Mouse (Mus musculus) heart, postnatal 0 days (tissue): ENCODE measurements at regions not wholly inside any gene's neighbourhood (a gene's known extent, or its start where the extent isn't known, plus 50 kb on each side); places are given as distances from the start of the nearest gene placed in this dataset.
A peak's percentile ranks its signal among the peaks of the same experiment; 100 is the strongest.

Source experiments
- ATAC-seq: fragments of 200-750 bp; cut with Nextera tagmentation; 2 replicates; pipeline ENCODE4 v1.8.0; 2017; ENCODE audit warnings: low read depth, moderate number of reproducible peaks, moderate library complexity; ENCODE audit not compliant: insufficient read depth
- DNase-seq: peaks from one replicate; pipeline ENCODE4 v3.0.0-alpha.2; 2016; ENCODE audit warnings: low spot score
- H3K27ac ChIP-seq: fragments of 300-500 bp; sonication (generic); 2 replicates; pipeline ENCODE4 v1.5.1; 2014; ENCODE audit warnings: low read depth, mild to moderate bottlenecking
- H3K27me3 ChIP-seq: fragments of 300-500 bp; sonication (generic); 2 replicates; pipeline ENCODE4 v1.6.1; 2014; ENCODE audit warnings: low read length, mixed read lengths; ENCODE audit not compliant: control insufficient read depth, insufficient read depth
- H3K36me3 ChIP-seq: fragments of 300-500 bp; sonication (generic); replicated peaks from 2 replicates; pipeline ENCODE4 v1.6.1; 2014; ENCODE audit warnings: low read length, mixed read lengths; ENCODE audit not compliant: control insufficient read depth, insufficient read depth
- H3K4me1 ChIP-seq: fragments of 300-500 bp; sonication (generic); 2 replicates; pipeline ENCODE4 v1.6.1; 2014; ENCODE audit warnings: antibody characterized with exemption; ENCODE audit not compliant: control insufficient read depth, insufficient read depth
- H3K4me2 ChIP-seq: fragments of 300-500 bp; sonication (generic); 2 replicates; pipeline ENCODE4 v1.6.1; 2014; ENCODE audit warnings: low read depth, mild to moderate bottlenecking, low read length, moderate library complexity
- H3K4me3 ChIP-seq: fragments of 300-500 bp; sonication (generic); 2 replicates; pipeline ENCODE4 v1.5.1; 2014; ENCODE audit warnings: low read depth, low read length
- H3K9ac ChIP-seq: fragments of 300-500 bp; sonication (generic); replicated peaks from 2 replicates; pipeline ENCODE4 v1.6.1; 2014; ENCODE audit warnings: low read depth, low read length, mixed read lengths
- H3K9me3 ChIP-seq: fragments of 300-500 bp; sonication (generic); replicated peaks from 2 replicates; pipeline ENCODE4 v1.6.1; 2016; ENCODE audit warnings: low read length; ENCODE audit not compliant: control insufficient read depth
- CTCF ChIP-seq: IDR thresholded peaks from 2 replicates; pipeline ENCODE4 v1.5.1; 2016; ENCODE audit warnings: antibody characterized with exemption, control low read depth, low read depth
- EP300 ChIP-seq: IDR thresholded peaks from 2 replicates; pipeline ENCODE4 v1.6.1; 2016; ENCODE audit warnings: antibody characterized with exemption, low read depth
- WGBS: fragments of 180-500 bp; shearing (Covaris S2); extraction: QIAGEN DNeasy Blood & Tissue Kit; methylation state at CpG from one replicate; pipeline ENCODE4 v1.1.7; 2014; 5-methylcytosine and 5-hydroxymethylcytosine counted together

DNA sequence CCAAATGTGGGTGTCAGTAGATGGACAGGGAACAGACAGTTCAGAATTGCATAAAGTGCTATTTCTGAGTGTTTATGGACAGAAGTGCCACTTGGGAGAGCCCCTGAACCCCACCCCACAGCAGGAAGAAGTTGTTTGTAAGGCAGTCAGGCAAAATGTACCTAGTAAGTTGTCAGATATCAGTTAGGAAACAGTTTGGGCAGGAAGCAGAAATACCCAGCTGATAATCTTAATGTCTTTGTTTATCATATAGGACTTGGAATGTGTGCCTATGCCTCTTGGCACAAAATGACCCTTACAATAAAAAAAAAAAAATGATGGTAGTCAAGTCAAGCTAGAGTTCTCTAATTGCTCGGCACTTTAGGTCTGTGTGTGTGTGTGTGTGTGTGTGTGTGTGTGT lies 66.9 kb upstream of the Gm21915 start:
- Histone ChIP-seq H3K36me3 (no peaks in the 10 kb centered on the region), H3K9ac (no peak overlapping the region), H3K4me2 (no peak overlapping the region), H3K4me3 (no peak overlapping the region), H3K27me3 (no peaks in the 10 kb centered on the region), H3K4me1 (no peaks in the 10 kb centered on the region), H3K9me3 (no peaks in the 10 kb centered on the region), H3K27ac (no peak overlapping the region)
- no peak for ATAC-seq
- DNase-seq = no peak
- WGBS = 64% methylated on average over 1 of the region's 1 CpGs
- TF ChIP-seq EP300 (no peak), CTCF (no peak)

DNA sequence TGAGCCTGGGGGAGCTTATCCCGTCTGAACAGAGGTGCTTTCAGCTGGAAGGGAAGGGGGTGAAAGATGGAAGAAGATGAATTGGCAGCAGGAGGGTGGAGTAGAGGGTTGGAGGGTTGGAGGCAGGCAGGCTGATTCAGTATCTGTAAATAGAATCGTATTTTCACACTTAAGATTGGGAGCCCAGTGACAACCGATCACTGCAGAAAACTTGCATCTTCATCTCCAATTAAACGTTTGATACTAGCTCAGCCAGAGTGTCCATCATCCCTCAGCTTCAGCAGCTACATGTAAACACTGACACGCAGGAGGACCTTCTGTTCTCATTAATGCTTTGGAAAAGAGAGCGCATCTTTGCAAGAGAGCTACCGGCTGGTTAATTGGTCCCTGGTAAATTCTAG lies 67.2 kb upstream of the Gramd1b start:
- Histone ChIP-seq H3K4me1 (no peaks in the 10 kb centered on the region), H3K27ac (no peak overlapping the region), H3K9ac (no peak overlapping the region), H3K27me3 (no peaks in the 10 kb centered on the region), H3K9me3 (no peaks in the 10 kb centered on the region), H3K36me3 (no peaks in the 10 kb centered on the region), H3K4me2 (no peak overlapping the region), H3K4me3 (no peak overlapping the region)
- TF ChIP-seq CTCF = no peak
- no peak for TF ChIP-seq EP300
- WGBS = 69% methylated on average over 7 of the region's 7 CpGs
- ATAC-seq = no peak
- no peak for DNase-seq

- 73% methylated on average over 2 of the region's 2 CpGs for WGBS
- ATAC-seq (no peak), DNase-seq (no peak)
- H3K36me3 ChIP-seq = no peaks in the 10 kb centered on the region
- H3K9me3 ChIP-seq = no peaks in the 10 kb centered on the region
- H3K27ac ChIP-seq = no peak overlapping the region
- H3K4me3 ChIP-seq = no peak overlapping the region
- H3K4me2 ChIP-seq = no peak overlapping the region
- H3K4me1 ChIP-seq = no peaks in the 10 kb centered on the region
- no peak overlapping the region for H3K9ac ChIP-seq
- H3K27me3 ChIP-seq = no peaks in the 10 kb centered on the region
- no peak for TF ChIP-seq CTCF
- no peak for TF ChIP-seq EP300
These were observed 56.2 kb upstream of the Gramd1b start for GRCm38 (mm10) chr9:40587421-40587820.

DNA sequence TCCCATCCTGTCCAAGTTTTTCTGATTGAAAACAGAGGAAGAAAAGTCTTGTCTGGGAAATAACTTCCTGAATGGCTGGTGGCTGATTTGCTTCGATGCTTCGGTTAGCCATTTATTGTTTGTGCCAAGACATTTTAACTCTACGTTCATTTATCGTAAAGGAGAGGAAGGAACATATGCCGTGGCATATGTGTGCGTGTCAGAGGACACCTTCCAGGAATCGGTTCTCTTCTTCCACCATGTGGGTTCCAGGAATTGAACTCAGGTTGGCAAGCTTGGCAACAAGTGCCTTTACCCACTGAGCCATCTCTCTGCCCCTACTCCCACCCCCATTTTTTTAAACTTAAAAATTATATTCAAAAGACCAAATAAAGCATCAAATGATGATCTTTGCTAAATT lies 55.4 kb upstream of the Gramd1b start:
- 66% methylated on average over 7 of the region's 7 CpGs for WGBS

GRCm38 (mm10) chr9:40583554-40583953 lies 52.4 kb upstream of the Gramd1b start:
- Histone ChIP-seq H3K9ac (no peak overlapping the region), H3K27ac (no peak overlapping the region), H3K4me2 (no peak overlapping the region), H3K27me3 (no peaks in the 10 kb centered on the region), H3K36me3 (no peaks in the 10 kb centered on the region), H3K9me3 (no peaks in the 10 kb centered on the region), H3K4me3 (no peak overlapping the region), H3K4me1 (no peaks in the 10 kb centered on the region)
- peak; percentile 27; the same call in 1 of the 2 replicates for ATAC-seq
- peak; percentile 12 for DNase-seq
- TF ChIP-seq CTCF (peak; percentile 75), EP300 (no peak)
- WGBS = 48% methylated on average over 11 of the region's 11 CpGs

More for the DNA sequence above, 55.4 kb upstream of the Gramd1b start:
- ATAC-seq (no peak), DNase-seq (no peak)
- Histone ChIP-seq H3K4me3 (no peak overlapping the region), H3K9ac (no peak overlapping the region), H3K4me2 (no peak overlapping the region), H3K9me3 (no peaks in the 10 kb centered on the region), H3K27ac (no peak overlapping the region), H3K27me3 (no peaks in the 10 kb centered on the region), H3K4me1 (no peaks in the 10 kb centered on the region), H3K36me3 (no peaks in the 10 kb centered on the region)
- TF ChIP-seq CTCF (no peak), EP300 (no peak)

DNA sequence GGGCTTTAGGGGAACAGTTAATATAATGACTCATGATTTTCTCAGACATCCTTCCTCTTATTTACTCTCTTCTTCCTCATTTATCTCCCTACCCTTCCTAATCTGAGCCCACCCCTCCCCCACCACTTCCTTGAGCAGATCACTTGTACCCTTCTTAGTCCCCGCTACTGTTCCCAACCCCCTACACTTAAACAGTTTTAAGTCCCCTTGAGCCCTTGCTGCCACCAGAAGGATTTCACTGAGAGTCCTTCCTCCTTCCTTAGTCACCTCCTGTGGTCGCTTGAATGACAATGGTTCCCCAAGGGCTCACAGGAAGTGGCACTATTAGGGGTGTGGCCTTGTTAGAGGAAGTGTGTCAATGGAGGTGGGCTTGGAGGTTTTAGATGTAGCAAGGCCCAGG lies 50.7 kb upstream of the Gramd1b start:
- H3K4me2 ChIP-seq = no peak overlapping the region
- H3K4me1 ChIP-seq = no peaks in the 10 kb centered on the region
- H3K9me3 ChIP-seq = no peaks in the 10 kb centered on the region
- no peak overlapping the region for H3K9ac ChIP-seq
- no peak for ATAC-seq
- no peak overlapping the region for H3K27ac ChIP-seq
- H3K27me3 ChIP-seq = no peaks in the 10 kb centered on the region
- H3K4me3 ChIP-seq = no peak overlapping the region
- TF ChIP-seq CTCF (no peak), EP300 (no peak)
- no peaks in the 10 kb centered on the region for H3K36me3 ChIP-seq
- no peak for DNase-seq
- 62% methylated on average over 2 of the region's 2 CpGs for WGBS
